Mouse (Mus musculus) mature B cell (primary cell): Measurements from ENCODE around the gene Zdhhc1.

Experiments used
- in situ Hi-C: fragments of 300-500 bp; cut with MboI; formaldehyde crosslinking; loops from 2 replicates; pipeline ENCODE4 v1.14.3; 2019

Zdhhc1 gene

DNA sequence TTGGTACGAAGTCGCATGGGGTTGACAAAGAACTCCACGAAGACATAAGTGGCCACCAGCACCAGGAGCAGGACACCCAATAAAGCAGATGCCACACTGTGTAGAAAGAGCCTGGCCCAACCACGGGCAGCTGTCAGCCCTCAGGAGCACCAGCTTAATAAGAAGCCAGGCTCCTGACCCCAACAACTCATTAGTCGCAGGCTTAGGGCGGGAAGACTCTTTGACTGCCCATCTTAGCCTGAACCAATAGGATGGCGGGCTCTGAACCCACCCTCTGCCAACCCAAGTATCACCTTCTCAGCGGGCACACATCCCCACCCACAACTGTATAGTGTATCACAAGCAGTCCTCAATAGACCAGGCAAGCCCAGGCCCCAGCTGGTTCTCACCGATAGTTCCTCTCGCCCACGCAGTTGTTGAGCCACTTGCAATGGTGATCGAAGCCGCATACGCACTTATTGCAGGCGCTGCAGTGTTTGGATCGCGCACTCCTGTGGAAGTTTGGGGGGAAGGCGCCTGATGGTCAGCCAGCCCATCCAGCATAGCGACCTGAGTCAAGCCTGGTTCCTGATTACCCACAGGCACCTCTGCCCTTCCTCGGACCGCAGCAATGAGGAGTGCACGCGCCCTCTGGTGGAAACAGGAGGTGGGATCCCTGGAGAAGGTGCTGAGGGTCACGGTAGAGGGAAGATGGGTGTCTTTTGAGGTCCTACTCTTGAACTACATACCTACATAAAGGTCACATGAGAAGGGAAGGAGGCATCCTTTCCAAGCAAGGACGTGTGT, 19.9 kb downstream of the Zdhhc1 start:
- in situ Hi-C loops: no loop called here

DNA sequence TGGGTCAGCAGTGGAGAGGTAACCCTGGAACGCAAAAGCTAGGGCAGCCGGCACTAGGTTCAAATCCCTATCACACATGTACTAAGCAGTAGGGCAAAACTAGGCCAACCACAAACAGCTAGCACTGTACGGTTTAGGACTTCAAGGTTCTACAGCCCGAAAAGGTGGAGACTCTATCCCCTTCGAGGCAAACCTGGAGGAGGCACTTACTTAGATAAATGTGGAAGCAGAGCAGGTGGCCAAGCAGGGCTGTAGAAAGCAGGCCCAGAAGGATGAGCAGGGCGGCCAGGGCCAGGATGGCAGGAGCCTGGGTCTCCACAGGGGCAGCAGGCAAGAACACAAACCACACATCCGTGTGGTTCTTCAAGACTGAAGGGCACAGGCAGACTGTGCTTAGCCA, 20.5 kb downstream of the Zdhhc1 start:
- in situ Hi-C loops: no loop called here

DNA sequence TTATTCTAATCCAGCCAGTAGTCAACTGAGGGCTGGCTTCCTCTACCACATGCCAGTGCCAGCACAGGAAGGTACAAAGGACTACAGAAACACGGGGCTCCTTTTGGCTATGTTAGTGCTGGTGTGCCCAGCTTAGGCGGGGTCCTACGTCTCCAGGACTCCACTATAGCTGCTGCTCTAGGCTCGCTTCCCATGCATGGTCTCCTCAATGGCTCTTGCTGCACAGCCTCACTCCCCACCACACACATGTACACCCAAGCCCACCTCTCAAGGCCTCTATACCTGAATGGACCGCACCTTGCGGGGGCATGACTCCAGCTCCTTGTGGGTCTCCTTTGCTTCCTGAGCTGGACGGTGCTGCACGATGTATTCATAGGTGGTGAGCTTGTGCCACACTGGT, 21.0 kb downstream of the Zdhhc1 start:
- in situ Hi-C loops: no loop called here

DNA sequence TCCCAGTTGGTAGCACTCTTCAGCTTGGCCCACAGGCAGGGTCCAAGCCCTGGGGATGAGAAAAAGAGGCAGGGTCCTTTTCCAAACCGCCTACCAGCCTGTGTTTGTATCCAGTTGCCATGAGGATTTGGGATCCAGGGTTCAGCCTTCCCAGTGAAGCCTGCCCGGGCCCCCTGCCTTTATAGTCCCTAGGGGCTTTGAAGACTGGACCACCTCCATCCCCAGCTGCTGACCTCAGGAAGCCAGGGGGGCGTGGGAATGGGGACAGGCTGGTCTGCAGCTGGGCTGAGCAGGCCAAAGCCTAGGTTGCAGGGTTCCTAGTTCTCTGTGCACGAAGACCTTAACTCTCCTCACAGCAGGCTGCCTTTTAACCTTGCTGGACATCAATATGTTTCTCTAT, 21.4 kb downstream of the Zdhhc1 start:
- in situ Hi-C loops: no loop called here

DNA sequence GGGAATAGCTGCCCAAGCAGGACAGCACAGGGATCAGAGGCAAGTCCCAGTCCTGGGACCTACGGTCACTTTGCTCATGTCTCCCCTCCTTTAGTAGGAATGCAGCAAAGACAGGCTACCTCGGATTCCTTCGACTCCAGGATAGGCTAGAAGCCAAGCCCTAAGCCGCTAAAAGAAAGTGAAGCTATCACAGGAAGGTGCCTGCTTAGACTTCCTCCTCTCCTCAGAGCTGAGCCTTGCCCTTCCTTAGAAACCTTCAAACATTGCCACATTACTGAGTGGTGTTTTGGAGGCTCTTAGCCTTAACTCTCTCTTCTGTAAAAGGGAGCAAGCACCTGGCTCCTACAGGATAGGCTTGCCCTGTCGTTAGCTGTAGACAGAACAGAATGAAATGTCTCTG, 22.0 kb downstream of the Zdhhc1 start:
- in situ Hi-C loops: no loop called here

DNA sequence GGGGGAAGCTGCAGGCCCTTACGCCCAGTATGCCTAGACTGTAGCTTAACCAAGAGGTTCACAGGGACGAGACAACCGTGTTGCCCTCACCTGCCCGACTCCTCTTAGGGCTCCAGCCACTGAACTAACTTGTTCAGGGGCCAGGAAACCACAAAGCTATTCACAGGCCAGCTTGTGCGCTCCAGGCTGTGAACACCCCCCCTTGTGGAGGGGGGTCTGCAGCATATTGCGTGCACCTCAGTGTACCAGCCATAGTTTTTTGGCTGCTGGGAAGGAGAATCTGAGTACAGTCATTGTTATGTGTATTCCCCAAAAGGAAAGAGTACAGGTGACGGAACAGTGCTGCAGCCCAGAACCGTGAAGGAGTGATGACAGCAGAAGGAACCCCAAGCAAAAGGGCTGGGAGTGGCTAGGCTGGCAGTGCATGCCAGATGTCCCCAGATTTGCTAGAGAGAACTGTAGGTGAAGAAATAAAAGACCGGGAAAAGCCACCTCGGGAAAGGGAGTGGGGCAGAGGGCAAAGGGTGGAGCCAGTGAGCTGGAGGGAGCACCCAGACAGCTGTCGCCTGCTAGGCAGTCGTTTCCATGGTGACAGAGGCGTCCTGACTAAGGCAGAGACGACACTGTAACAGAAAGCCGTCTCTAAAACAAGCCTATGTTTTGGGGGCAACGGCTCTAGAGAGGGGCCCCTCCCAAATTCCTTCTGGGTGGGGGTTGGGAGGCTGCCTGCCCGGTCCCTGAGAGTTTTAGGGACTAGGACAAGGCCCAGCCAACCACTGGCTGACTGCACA, 22.7 kb downstream of the Zdhhc1 start:
- in situ Hi-C loops: no loop called here

DNA sequence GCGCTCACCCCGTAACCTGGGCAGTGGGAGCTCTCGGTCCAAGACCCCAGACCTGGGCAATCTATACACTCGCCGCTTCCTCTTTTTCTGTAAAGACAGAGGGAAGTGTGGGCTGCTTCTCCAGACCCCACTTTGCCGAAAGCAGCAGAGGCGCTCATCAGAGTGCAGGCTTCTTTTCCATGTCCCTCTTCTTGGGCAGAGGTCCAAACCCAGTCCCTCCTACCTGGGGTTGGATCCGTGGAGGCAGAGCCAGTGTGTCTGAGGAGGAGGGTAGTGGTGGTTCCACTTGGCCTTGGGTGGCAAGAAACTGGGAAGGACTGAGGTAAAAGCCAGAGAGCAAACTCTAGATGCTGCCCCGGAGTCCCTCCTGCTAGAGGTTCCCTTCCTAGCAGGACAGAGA, 23.7 kb downstream of the Zdhhc1 start:
- in situ Hi-C loops: no loop called here

DNA sequence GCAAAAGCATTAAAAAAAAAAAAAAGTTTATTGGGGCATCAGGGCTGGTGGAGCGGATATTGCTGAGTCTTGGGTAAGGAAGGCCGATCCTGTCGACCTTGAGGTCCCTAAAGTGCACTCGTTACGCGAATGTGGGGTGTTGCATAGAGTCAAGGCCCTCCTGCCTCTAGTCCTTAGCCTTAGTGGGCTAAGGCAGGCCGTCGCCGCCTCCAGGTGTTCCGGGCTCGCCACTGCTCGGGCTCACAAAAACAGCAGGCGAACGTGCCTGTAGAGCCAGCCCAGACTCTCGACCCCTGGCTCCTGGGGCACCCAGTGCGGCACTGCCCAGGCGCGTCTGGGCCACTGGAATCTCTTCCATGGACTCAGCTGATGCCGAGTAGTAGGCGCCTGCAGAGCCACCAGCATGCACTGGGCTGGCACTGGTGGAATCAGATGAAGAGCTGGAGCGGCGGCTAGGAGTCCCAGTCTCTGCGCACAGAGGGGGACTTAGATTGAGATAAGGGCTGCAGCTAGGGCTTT, 24.2 kb downstream of the Zdhhc1 start:
- in situ Hi-C loops: no loop called here

DNA sequence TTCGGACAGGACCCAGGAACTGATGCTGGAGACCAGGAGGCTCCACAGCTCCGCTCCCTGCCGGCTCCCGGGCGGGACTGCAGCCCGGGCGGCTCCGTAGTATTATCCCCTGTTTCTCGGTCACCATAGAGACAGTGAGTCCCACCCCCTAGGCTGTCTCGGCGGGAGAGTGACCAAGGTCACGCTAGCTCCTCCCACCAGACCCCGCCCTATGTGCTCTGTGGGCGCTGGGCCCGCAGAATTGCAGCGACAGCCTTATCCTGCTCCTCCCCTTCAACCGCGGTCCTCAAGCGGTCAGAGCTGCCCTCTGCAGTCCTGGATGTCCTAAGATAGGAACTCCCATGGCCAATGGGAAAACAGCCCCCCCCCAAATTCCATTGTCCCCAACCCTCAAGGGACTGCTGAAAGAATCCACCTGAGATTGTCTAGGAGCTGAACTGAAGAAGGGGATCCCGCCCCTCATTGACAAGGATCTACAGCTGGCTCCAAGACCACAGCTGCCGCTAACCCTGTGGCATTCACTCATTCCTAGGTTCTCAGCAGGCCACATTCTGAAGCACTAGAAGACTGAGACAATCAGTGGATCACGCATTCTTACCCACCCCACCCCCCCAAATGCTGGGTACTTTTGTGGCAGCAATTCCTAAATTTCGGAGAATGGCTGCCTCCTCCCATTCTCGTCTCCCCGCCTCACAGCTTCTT, 25.2 kb downstream of the Zdhhc1 start, which contains the start of gene Tppp3:
TSS of gene Tppp3 (minus strand) at position 213 of the 702 bp plus-strand sequence.
- in situ Hi-C loops: no loop called here

DNA sequence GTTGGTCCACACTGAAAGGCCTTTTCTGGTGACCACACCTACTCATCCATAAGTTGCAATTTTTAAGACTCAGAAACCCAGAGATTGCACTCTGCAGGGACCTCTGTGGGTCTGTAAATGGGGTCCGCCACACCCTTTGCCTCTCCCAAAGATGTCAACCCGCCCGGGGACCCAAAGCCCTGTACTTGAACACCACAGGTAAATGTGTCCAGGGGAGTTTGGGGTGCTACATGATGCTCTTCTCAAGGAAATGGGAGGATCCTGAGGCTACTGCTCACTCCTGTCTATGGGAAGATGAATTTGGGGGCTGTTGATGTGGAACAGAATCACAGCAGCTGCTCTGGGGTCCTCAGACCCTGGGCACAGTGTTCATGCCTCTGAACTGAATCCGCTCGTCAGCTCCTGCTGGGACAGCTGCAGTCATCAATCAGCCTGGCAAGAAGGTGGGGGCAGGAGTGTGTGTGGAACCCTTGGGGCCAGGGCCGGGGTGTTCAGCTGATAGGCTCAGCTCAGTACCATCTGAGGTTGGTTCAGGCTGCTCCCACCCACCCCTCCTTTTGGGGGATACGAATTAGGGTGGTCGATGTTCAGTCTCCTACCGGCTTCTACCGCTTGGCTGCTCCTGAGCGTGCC, 25.9 kb downstream of the Zdhhc1 start:
- in situ Hi-C loops: no loop called here

DNA sequence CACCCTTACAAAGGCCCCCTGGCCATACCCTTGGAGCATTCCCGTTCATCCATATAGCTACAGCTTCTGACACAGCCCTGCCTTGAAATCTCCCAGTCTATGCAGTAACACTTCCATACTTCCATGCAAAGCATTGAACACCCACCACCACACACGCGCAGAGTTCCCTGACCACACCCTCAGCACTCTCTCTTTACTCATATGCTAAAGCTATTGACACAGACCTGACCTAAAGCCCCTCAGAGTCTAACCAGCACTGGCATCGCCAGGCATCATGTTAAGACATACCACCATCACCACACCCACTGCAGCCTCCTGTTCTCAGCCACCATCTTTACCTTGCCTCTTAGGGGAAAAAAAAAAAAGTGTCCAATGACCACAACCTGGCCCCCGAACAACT, 26.4 kb downstream of the Zdhhc1 start:
- in situ Hi-C loops: no loop called here

DNA sequence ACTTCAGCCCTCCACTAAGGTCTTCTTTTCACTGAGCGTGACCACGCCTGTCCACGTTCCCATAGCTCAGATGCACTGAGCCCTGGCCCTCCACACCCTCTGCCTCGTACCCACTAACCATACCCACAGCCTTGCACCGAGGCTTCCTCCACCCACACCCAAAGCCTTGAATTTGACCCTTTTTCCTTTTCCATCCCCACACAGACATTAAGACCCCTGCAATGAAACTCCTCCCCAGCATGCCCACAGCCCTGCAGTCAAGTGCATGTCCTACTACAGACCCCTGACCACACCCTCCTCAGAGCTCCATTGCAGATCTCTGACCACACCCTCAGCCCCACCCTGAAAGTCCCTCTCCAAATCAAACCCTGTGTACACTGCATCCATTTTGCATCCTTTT, 26.9 kb downstream of the Zdhhc1 start:
- in situ Hi-C loops: no loop called here

DNA sequence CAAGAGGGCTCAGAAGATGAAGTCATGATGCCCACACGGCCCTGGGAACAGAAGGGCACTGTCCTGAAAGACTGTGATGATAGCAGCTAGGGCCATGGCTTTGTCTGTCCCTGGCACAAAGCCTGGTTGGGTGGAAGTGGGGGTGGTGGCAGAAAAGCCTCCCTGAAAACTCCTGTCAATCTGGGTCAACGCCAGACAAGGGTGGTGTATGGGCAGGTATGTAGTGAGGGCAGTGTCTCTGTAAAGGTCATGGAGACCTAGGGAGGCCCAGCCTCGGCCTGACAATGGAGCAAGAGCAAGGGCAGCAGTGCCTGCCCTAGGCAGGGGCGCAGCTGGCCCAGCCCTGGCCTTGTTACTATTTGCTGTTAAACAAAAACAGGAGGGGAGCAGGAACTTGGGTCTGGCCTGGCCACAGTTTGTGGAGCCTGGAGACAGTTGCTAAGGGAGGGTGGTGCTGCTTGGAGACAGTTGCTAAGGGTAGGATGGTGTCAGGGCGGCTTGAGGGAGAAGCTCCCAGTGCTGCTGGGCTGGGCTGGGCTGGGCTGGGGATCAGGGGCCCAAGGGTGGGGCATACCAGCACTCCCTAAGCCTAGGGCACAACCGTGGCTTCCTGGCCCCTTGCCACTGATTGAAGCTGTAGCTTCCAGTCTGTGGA, 27.5 kb downstream of the Zdhhc1 start:
- in situ Hi-C loops: no loop called here

DNA sequence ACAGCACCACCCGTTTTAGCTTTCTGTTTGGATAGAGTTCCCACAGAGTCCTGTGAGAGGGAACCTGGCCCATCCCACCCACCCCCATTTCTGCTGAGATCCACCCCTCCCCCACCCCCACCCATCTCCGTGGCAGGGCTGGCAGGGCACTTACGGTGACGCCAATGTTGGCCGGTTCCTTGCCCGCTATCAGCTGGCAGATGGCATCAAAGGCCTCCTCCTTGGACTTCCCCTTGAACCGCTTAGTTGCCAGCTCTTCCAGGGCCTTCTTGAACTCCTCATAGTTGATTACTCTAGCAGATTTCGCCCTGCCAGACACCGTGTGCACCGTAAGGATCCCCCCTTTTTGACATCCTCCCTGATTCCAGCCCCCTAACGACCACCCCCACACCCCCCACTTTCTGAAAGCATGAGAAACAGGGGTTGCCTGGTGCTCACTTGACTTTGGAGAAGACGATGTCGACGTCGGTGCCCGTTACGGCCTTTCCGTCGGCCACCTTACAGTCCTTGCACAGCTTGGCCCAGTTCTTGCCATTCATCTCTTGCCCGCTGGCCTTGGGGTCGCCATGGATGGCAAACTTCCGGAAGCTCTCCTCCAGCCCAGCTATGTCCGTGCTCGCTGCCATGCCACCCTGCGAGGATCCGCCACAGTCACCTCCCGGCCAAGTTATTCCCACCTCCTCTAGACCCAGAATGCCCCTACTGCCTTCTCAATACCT, 28.5 kb downstream of the Zdhhc1 start:
- in situ Hi-C loops: no loop called here

DNA sequence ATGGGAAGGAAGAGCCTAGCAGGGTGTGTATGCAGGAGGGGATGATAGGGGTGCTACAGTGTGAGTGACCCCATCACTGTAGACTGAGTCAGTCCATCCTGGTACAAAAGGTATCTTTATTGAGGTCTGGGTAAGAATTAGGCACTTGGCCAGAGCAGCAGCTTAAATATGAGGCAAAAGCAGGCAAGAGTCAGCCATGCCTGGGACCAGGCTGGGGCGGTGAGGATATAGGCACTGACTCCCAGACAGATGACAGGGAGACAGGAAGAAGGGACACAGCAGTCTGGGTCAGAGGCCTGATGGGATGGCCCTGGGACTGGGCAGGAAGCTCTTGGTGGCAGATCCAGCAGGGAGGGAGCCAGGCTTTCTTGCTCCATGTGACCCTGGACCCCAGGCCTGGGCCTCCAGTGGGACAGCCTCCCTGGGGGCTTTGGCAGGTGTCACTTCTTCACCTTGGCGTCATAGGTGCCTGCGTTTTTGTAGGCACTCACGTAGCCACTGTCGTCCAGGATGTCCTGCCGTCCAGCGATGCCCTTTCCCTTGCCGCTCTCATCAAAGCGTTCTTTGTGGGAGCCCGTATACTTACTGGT, 29.2 kb downstream of the Zdhhc1 start:
- in situ Hi-C loops: no loop called here

DNA sequence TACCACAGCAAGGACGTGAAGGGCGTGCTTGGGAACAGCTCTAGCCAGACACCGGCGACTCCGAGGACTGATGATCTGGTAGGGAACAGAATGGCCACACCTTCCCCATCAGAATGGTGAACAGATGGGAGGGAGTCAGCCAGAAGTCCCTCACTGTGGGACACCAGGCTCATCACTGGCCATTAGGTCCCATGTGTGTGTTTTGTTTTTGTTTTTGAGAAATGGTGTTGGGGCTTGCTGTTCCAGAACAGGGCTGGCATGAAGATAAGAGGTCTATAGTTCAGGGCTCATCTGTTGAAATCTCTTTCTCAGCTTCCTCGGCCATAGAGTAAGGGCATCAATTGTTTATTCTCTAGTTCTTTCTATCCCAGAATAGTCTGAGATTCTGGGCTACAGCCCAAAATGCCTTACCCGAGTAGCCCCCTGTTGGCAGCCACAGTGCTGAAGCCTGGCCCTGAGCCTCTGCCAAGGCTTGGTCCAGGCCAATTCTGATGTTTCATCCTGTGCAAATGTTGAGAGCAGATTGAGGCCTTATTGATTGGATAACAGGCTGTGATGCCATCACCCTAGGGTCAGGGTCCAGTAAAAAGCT, 29.9 kb downstream of the Zdhhc1 start:
- in situ Hi-C loops: no loop called here

DNA sequence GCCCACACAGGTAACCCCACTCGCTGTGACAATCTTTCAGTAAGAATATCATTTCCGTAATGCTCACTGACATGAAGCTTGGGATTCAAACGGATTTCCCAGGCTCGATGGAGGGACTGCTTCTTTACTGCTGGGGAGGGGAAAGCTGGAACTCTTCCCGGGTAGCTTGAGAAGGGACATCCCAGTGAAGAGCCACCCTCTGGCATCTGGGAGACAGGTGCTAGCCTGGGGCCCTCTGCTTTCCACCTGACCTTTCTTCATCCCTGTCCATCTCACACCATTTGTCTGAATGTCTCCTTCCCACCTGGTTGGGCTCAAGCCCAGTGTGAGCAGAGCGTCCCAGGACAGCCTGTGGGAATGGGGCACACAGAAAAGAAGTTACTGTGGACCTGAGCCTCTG, 30.5 kb downstream of the Zdhhc1 start:
- in situ Hi-C loops: no loop called here

DNA sequence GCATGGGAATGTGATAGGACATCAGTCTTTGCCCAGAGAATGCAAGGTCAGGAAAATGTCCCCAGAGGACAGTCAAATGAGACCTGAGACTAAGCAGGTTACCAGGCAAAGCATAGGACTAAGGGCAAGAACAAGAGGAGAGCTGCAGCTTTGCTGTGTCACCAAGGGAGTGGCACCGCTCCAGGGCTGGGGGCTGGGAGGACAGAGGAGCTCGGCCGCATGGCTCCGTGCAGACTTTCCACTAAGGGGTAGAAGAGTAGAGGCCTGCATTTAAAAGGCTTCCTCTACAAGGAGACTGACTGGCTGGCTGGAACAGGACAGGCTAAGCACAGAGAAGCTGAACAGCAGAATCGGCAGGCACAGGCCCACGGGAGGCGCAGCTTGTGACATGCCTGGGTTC, 32.1 kb downstream of the Zdhhc1 start:
- in situ Hi-C loops: no loop called here

DNA sequence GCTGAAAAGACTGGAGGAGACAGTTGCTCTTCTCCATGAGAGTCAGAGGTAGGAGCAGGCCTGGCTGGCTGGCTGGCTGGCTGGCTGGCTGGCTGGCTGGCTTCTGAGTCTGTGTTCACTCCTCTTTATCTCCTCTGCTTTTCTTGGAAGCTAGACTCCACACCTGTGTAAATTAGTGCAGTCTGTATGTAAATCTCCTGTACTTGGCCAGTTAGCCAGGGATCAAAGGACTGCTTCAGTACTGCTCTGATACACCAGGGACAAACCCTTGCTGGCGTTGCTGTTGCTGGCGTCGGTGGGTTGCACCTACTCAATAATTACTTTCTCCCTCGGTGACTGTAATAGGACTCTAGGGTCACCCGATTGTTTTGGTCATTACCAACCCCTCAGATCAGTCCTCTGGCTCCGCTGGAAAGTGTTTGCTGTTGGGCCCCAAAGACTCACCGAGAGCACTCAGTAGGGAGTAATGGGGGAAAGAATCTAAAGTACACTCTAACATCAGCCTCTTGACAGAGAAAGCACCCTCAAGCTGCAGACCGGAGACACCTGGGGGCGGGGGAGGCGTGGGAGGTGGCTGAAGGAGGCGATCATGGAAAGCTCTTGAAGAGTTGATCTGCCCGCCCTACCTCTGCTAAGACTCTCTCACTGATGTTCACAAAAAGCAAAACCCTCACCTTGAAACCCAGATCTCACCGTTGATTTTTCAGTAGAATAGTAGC, 35.5 kb downstream of the Zdhhc1 start:
- in situ Hi-C loops: no loop called here
